Mouse (Mus musculus) neural tube, embryonic 14.5 days (tissue): ENCODE data around the gene Grb14. TPM values are rescaled to one million over a fixed set of nuclear protein-coding genes. Genes with fewer than 3 reads are reported as not detected.

ENCODE experiments used
- ATAC-seq: fragments of 200-750 bp; cut with Nextera tagmentation; 2 replicates; pipeline ENCODE4 v1.8.0; 2017; ENCODE audit warnings: low read depth, mild to moderate bottlenecking, moderate TSS enrichment, moderate library complexity
- H3K27ac ChIP-seq: fragments of 300-500 bp; sonication (generic); 2 replicates; pipeline ENCODE4 v1.5.1; 2014; ENCODE audit warnings: low read depth, mild to moderate bottlenecking, control low read depth, low read length, moderate library complexity, mixed read lengths
- H3K27me3 ChIP-seq: fragments of 300-500 bp; sonication (generic); 2 replicates; pipeline ENCODE4 v1.6.1; 2014; ENCODE audit warnings: low read length; ENCODE audit not compliant: control insufficient read depth, insufficient read depth
- H3K36me3 ChIP-seq: fragments of 300-500 bp; sonication (generic); 2 replicates; pipeline ENCODE4 v1.6.1; 2014; ENCODE audit warnings: low read length, mixed read lengths; ENCODE audit not compliant: control insufficient read depth, insufficient read depth
- H3K4me1 ChIP-seq: fragments of 300-500 bp; sonication (generic); 2 replicates; pipeline ENCODE4 v1.6.1; 2014; ENCODE audit warnings: low read length; ENCODE audit not compliant: control insufficient read depth, insufficient read depth
- H3K4me2 ChIP-seq: fragments of 300-500 bp; sonication (generic); 2 replicates; pipeline ENCODE4 v1.6.1; 2014; ENCODE audit warnings: mild to moderate bottlenecking, low read depth, low read length, control low read depth
- H3K4me3 ChIP-seq: fragments of 300-500 bp; sonication (generic); 2 replicates; pipeline ENCODE4 v1.5.1; 2014; ENCODE audit warnings: low read depth, low read length, control low read depth, mixed read lengths
- H3K9ac ChIP-seq: fragments of 300-500 bp; sonication (generic); replicated peaks from 2 replicates; pipeline ENCODE4 v1.6.1; 2014; ENCODE audit warnings: low read depth, mild to moderate bottlenecking, control low read depth, low read length, mixed read lengths
- H3K9me3 ChIP-seq: fragments of 300-500 bp; sonication (generic); 2 replicates; pipeline ENCODE4 v1.6.1; 2016; ENCODE audit warnings: low read length; ENCODE audit not compliant: control insufficient read depth
- WGBS: fragments of 180-500 bp; shearing (Covaris S2); extraction: QIAGEN DNeasy Blood & Tissue Kit; methylation state at CpG from one replicate; pipeline ENCODE4 v1.1.7; 2014; 5-methylcytosine and 5-hydroxymethylcytosine counted together
- polyA plus RNA-seq: library from polyadenylated mRNA; unstranded; fragments of >200 nt; fragmentation: Nextera tagmentation; extraction: Ambion mirVana; gene quantifications from 2 replicates; pipeline ENCODE4 v1.2.1, GENCODE M21; 2014

Grb14 gene
- polyA plus RNA-seq, 1 experiment from 2014 or later = 23.2 TPM

GRCm38 (mm10) chr2:64995048-64995447, 29.7 kb downstream of the Grb14 start:
- Histone ChIP-seq H3K9ac (no peak overlapping the region), H3K4me1 (no peaks in the 10 kb centered on the region), H3K9me3 (no peaks in the 10 kb centered on the region), H3K4me3 (no peak overlapping the region), H3K36me3 (no peaks in the 10 kb centered on the region), H3K27ac (no peak overlapping the region), H3K4me2 (no peak overlapping the region), H3K27me3 (no peaks in the 10 kb centered on the region)
- no peak for ATAC-seq
- 94% methylated on average over 2 of the region's 2 CpGs for WGBS

DNA sequence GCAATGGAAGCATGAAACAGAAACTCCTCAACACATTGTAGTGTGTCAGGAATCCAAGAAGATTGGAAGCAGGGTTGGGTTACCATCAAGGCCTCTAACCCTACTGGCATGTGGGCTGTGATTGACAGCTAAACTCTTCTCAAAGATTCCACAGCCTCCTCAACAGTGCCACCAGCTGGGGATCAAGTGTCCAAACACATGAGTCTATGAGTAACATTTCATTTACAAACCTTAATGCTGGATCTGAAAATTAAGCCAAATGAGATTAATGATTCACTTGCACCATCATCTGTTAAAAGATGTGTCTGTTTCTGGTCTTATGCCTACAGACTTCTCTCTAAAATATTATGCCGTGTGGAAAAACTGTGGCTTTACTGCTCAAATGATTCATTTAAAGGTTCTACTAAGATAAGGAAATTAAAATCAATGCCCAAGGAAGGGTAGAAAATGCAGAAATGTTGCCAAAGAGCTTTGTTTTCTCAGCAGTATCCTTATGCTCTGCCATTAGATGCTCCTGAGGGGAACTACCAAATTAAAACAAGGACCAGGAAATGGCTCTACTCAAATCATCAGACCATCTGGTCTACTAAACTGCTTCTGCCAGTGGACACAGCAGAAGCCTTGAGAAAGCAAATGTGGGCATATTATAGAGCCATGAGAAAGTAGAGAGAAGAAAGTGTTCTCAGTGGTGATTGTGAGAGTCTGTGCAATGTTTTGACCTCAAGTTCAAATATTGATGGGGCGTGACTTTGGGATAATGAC, 35.2 kb downstream of the Grb14 start:
- no peak overlapping the region for H3K27ac ChIP-seq
- no peak for ATAC-seq
- no peak overlapping the region for H3K4me2 ChIP-seq
- no peaks in the 10 kb centered on the region for H3K36me3 ChIP-seq
- H3K4me3 ChIP-seq = no peak overlapping the region
- H3K27me3 ChIP-seq = no peaks in the 10 kb centered on the region
- WGBS = 95% methylated on average over 2 of the region's 2 CpGs
- no peaks in the 10 kb centered on the region for H3K9me3 ChIP-seq
- H3K9ac ChIP-seq = no peak overlapping the region
- H3K4me1 ChIP-seq = no peaks in the 10 kb centered on the region

DNA sequence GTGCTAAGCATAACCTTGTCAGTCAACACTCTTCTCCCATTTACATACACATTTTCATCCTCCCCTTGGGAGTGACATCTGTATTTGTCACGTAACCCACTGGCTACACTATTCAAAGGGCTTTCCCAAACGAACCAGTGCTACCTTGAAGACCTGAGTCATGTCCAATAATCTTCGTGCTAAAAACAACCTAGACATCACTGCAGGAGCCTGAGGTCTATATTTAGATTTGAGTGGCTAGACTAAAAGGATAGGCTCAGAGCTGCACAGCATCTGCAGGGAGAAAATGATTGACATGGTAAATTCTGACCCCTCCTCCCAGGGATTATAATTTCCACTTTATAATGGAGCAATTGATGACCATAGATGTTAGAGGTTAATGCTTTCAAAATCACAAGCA, 37.0 kb downstream of the Grb14 start:
- Histone ChIP-seq H3K4me2 (no peak overlapping the region), H3K27me3 (no peaks in the 10 kb centered on the region), H3K4me1 (no peaks in the 10 kb centered on the region), H3K4me3 (no peak overlapping the region), H3K27ac (no peak overlapping the region), H3K9me3 (0 out of 2 replicates have a peak, but pooled peaks cover 6% of the 10 kb centered on the region), H3K36me3 (no peaks in the 10 kb centered on the region), H3K9ac (no peak overlapping the region)
- no peak for ATAC-seq
- 90% methylated on average over 3 of the region's 3 CpGs for WGBS

GRCm38 (mm10) chr2:64975546-64975945, 49.2 kb downstream of the Grb14 start:
- no peak for ATAC-seq
- Histone ChIP-seq H3K27me3 (no peaks in the 10 kb centered on the region), H3K4me3 (no peak overlapping the region), H3K4me1 (no peaks in the 10 kb centered on the region), H3K9me3 (no peaks in the 10 kb centered on the region), H3K36me3 (no peaks in the 10 kb centered on the region), H3K27ac (no peak overlapping the region), H3K9ac (no peak overlapping the region), H3K4me2 (no peak overlapping the region)
- 62% methylated on average over 5 of the region's 5 CpGs for WGBS

GRCm38 (mm10) chr2:64974549-64974948, 50.2 kb downstream of the Grb14 start:
- H3K4me1 ChIP-seq = no peaks in the 10 kb centered on the region
- no peak overlapping the region for H3K4me2 ChIP-seq
- H3K9me3 ChIP-seq = no peaks in the 10 kb centered on the region
- H3K9ac ChIP-seq = no peak overlapping the region
- WGBS = 92% methylated on average over 2 of the region's 2 CpGs
- no peaks in the 10 kb centered on the region for H3K27me3 ChIP-seq
- H3K36me3 ChIP-seq = no peaks in the 10 kb centered on the region
- ATAC-seq = no peak
- H3K4me3 ChIP-seq = no peak overlapping the region
- no peak overlapping the region for H3K27ac ChIP-seq

DNA sequence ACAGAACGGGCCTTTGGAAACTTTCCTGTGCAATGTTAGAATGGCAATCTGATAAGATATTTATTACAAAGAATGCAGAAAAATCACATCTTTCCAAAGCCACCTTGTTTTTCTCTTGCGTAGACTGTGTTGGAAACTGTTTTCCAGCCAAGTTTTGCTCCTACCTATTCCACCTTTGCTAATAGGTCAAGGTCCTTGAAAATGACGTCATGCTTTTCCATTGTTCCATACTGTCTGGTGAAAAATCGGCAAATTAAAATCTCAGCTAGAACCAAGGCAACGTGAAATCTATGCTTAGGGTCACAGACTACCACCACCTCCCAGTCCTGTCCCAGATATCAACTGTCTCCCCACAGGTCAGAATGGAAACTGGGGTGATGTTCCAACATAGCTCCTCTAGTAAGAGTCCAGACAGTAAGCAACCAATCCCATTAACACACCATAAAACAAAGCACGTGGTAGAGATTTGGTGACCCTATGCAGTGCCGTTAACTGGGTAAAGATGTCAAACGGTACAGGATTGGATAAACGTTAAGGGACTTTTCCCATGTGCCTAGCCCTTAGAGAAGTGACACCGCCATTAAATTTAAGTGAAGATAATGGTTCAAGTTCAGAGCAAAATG, 50.9 kb downstream of the Grb14 start:
- Histone ChIP-seq H3K27me3 (no peaks in the 10 kb centered on the region), H3K27ac (no peak overlapping the region), H3K9ac (no peak overlapping the region), H3K9me3 (no peaks in the 10 kb centered on the region), H3K4me1 (no peaks in the 10 kb centered on the region), H3K36me3 (no peaks in the 10 kb centered on the region), H3K4me3 (no peak overlapping the region), H3K4me2 (no peak overlapping the region)
- WGBS = 87% methylated on average over 10 of the region's 10 CpGs
- ATAC-seq = no peak

- Histone ChIP-seq H3K27ac (no peak overlapping the region), H3K36me3 (no peaks in the 10 kb centered on the region), H3K27me3 (no peaks in the 10 kb centered on the region), H3K9me3 (no peaks in the 10 kb centered on the region), H3K4me2 (no peak overlapping the region), H3K4me1 (no peaks in the 10 kb centered on the region), H3K9ac (no peak overlapping the region), H3K4me3 (no peak overlapping the region)
- 70% methylated on average over 1 of the region's 1 CpGs for WGBS
- ATAC-seq = no peak
Observed at GRCm38 (mm10) chr2:64973125-64973524, 51.7 kb downstream of the Grb14 start.

DNA sequence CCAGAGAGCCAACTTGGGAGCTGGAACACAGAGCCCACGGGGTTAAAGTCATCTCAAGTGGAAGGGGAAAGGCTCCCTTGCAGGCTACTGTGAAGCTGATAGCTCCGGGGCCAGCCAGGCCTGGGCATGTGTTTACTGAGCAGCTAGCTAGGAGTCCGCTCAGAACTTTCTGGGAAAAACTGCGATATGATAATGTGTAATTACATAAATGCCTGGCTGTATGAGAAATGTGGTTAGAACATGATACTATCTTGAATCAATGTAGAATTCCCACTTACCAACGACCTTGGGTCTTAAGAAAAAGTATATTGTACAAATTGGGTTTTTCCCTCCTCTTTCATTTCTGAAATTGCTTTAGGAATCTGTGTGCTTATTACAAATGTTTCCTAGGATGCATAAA, 53.0 kb downstream of the Grb14 start:
- no peak for ATAC-seq
- H3K4me2 ChIP-seq = no peak overlapping the region
- no peak overlapping the region for H3K9ac ChIP-seq
- no peaks in the 10 kb centered on the region for H3K9me3 ChIP-seq
- 73% methylated on average over 5 of the region's 5 CpGs for WGBS
- no peaks in the 10 kb centered on the region for H3K27me3 ChIP-seq
- no peak overlapping the region for H3K27ac ChIP-seq
- no peak overlapping the region for H3K4me3 ChIP-seq
- no peaks in the 10 kb centered on the region for H3K4me1 ChIP-seq
- H3K36me3 ChIP-seq = no peaks in the 10 kb centered on the region

DNA sequence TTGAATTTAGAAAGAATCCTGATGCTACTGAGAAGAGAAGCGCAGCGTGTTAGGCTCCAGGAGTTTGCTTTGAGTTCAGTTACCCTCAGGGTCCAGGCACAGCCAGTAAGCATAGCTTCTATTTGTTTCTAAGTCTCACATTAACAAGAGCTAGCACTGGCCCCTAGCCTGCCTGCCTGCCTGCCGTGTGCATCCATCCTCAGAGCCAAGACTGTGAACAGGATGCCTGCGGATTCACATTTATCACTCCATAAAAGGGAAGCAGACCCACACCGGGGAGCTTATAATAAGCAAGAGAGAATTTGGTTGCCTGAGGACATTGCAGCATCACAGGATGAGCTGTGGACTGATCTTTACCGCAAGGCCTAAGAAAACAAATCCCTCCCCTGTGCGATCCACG, 53.8 kb downstream of the Grb14 start:
- Histone ChIP-seq H3K9me3 (no peaks in the 10 kb centered on the region), H3K9ac (no peak overlapping the region), H3K27me3 (no peaks in the 10 kb centered on the region), H3K27ac (no peak overlapping the region), H3K4me2 (no peak overlapping the region), H3K4me3 (no peak overlapping the region), H3K36me3 (no peaks in the 10 kb centered on the region), H3K4me1 (no peaks in the 10 kb centered on the region)
- ATAC-seq = peak; percentile 31; the same call in 1 of the 2 replicates
- 54% methylated on average over 8 of the region's 8 CpGs for WGBS
